Mouse (Mus musculus) right cerebral cortex, postnatal 25 days (tissue): ENCODE measurements at regions not wholly inside any gene's neighbourhood (a gene's known extent, or its start where the extent isn't known, plus 50 kb on each side); places are given as distances from the start of the nearest gene placed in this dataset.

Experiments
- DNase-seq: peaks from one replicate; pipeline ENCODE4 v3.0.0; 2022

DNA sequence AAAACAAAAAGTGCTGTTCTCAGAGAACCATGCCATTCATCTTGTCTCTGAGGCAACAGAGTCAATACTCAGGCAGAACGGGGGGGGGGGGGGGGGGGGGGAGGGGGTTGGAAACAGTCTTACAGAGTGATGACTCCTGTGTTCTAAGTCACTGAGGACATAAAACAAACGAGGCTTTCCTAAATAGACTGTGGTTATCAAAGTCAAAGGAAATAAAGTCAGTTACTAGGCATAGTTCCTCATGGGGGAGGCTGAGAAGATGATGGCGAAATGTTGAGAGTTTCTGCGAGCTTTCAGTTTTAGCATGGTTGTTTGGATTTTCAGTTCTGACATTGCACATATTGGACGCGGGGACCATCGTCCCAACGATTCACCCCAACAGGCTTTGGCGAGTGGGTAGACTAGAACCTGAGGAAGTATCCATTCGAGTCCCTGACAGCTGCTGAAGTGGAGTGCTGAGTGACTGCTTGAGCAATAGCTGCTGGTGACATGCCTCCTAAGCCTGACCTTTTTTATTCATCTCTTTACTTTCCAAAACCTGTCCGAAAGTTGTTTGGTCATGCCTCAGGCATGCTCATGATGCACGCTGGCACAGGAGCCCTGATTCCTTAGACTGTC, 109.2 kb upstream of the Serp2 start:
- no peak for DNase-seq

DNA sequence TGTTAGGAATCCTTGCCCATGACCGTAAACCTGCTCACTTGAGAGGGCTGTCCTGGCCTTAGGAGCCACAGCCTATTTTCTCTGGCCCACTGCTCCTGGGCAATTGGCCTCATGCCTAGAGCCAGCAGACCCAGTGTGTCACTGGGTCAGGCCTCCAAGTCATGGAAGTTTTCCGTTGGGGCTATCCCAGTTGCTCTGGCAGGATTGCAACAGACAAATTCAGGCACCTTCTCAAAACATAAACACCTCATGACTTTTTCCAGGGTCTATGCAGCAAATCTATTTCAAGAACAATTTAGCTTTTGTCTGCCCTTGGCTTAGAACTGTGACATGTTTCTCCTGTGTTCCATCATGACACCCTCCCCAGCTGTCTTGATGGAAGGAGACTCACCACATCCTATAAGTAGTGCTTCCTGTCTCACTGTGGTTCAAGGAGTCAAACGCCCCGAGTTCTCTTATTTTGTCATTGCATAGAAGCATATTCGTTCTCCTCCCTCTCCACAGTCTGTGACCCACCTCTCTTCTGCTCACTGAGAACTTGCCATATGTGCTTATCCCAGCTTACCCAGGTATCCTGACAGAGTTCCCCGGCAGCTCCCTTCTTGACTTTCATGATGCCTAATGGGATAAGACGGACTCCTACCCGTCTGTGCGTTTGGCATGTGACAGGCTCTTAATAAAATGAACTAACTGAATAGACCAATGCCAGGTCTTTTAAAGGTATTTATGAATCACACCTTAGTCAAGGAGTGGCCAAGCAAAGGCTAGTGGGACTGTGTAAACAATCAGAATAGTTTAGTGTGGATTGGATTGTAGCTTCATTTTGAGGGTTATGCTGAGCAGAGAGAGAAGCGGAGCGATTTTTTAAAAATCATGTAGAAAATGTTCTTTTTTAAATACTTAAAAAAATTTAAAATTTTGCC, 108.2 kb upstream of the Serp2 start:
- DNase-seq: no peak

DNA sequence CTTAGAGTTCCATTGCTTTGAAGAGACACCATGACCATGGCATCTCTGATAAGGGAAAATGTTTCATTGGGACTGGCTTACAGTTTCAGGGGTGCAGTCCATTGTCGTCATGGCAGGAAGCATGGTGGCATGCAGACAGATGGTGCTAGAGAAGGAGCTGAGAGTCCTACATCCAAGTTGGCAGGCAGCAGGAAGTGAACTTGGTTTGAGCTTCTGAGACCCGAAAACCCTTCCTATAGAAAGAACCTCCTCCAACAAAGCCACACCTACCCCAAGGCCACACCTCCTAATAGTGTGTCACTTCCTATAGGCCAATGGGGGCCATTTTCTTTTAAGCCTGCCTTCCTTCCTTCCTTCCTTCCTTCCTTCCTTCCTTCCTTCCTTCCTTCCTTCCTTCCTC, 107.1 kb upstream of the Serp2 start:
- DNase-seq: no peak

DNA sequence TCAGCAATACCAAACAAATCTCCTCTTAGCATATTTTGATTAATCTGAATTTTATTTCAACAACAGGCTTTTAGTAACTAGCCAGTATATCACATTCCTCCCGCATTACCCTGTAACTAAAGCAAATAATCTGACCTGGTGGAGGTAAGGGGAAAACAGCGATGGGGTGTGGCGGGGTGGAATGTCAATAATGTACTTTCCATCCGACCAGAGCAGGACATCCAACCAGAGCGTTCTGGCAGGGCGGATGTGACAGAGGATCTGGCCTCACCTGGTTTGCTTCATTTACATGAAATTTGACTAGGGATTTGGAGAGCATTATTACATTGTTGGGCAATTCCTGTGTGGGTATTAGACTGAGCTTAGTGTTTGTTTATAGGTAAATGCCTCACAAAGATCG, 106.2 kb upstream of the Serp2 start:
- no peak for DNase-seq

DNA sequence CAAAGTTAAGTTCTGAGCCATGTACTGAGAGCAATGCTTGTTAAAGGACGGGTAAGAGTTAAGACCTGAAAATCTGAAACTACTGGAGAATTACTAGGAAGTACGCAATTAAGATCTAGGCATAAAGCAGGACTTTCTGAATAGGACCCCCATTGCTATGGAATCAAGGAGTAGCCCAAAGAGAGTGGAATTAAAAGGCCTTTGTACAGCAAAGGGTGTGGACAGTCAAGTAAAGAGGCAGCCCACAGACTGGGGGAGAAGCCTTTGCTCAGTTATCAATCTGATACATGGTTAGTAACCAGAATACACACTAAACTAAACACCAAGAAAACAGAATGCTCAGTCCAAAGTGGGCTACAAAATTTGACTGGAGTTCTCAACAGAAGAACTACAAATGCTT, 104.2 kb upstream of the Serp2 start:
- DNase-seq: no peak

DNA sequence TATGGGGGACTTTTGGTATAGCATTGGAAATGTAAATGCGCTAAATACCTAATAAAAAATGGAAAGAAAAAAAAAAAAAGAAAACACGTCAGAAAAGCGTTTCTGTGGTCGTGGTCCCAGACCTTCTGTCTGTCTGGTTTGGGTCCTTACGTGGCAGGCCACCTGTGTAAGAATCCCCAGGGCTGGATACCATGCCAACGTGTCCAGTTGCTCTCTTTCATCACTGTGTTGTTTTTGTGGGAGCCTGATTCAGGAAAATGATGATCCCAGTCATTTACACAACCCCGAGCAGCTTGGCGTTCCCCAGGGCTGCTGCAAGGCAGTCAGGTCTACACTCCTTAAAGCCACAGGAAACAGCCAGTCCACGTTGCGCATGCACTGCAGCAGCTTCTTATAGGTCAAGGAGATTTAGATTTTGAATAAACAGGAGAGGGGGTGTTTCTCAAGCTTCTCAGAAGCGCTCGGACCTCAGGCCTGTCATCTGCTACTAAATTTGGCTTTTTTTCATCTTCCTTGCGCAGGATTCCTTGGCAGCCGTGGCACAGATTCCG, 102.3 kb upstream of the Serp2 start:
- peak; percentile 21 for DNase-seq

DNA sequence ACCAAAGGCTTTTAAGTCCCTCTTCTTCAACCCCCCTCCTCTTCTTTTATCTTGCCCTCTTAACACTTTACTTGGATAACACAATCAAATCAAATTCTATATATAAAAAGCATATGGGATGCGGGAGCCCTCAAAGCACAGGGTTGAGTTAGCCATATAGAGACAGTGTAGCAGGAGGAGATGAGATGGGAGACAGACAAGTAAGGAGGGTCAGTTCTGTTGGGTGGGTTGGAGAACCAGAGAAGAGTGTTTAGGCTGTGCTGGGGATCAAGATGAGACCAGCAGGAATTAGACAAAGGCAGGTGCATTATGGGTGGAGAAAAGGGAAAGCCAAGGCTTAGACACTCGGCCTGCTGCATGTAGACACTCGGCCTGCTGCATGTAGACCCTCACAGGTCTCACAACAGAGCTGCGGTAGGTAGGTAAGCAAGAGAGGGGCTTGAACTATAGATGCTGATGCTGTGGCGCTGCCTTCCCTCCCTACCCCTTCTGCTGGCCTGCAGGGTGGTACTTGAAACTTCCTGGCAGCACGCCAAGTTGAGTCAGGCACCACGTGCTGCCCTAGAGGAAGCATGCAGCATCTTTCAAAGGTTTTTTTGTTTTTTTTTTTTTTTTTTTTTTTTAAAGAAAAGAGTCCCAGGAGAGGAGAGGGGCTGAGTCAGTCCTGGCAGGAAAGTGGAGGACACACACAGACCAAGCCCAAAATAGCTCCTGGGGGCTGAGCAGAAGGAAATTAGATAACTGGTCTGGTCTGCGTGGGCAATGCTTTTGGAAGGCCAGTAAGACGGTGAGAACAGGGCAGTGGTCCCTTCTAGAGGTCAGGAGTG, 101.3 kb upstream of the Serp2 start:
- DNase-seq: peak; percentile 47

DNA sequence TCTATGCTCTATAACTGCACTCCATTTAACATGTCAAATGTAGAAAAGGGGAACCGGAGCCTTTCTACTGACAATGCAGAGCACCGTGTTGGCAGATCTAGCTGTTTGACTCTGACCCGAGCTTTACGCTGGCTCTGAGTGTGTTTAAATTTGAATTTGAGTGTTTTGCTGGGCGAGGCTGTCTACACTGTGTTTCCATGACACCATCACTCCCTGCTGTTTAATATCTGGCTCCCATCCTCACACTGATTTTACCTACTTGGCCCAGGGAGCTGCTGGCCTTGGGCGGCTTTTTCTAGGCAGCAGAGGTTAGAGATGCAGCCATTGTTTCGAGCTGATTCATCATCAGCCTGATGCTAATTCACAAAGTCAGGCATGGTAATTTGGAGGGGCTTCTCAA, 100.7 kb upstream of the Serp2 start:
- no peak for DNase-seq

DNA sequence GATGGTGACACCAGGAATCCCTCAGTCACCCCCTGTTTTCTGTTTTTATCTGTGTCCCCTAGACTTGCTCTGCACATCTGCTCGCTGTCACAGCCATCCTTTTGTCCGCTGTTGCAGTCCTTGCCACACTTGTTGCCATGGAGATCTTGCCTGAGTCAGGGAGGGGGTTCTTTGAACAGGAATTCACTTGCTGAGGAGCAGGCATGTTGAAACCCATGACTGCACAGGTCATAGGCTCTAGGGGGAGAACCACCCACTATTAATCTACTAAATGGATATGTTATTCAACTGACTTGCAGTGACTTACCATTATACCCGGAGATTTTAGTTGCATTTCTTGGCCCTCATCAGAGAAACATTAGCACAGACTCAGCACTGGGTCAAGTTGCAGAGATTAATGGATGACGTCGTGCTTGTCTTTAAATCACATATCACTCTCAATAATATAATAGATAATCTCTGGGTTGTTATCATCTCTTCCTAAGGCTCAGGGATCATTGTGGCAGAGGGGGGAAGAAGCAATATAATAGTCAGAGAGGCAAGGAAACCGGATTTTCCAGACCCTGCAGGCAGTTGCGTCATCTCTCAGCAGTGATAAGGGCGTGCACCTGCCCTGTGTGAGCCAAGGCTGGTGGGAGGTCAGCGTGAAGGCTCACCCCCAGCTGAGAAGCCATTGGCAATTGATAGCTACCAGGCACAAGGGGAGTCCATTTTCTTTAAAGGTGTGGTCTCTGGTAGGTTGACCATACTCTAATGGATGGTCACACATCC, 95.9 kb upstream of the Serp2 start:
- no peak for DNase-seq

DNA sequence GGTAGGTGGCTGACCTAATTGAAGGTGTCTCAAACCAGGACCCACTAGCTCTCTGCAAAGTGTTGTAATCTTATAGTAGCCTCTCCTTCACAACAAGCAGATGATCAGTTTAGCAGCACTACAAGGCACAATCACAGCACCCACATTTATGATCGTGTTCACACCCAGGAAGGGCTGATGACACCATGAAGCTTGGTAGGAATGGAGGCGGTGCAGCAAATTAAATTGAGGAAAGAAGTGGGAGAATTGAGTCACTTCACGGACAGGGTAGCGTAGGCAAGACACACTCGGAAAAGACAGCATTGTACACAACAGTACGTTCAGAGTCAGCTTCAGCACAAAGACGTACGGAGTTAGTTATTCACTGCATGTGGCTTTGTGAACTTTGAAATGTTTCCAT, 94.4 kb upstream of the Serp2 start:
- DNase-seq: peak; percentile 20

DNA sequence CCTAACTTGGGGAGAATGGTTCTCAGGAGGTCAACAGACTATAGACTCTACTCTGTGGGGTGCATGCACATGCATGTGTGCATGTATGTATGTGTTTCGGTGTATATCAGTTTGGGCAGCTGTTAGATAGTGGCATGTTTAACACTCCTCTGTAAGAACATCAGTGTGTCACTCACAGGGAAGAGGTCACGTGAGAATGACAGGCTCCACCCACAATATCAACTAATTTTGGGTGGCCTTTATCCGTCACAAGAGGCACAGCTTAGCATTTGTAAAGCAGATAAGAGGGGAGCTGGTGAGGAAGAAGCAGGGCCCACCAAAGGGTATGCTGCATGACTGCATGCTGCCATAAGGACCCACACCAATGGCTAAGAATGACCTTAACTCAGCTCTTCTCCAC, 93.2 kb upstream of the Serp2 start:
- DNase-seq: no peak

DNA sequence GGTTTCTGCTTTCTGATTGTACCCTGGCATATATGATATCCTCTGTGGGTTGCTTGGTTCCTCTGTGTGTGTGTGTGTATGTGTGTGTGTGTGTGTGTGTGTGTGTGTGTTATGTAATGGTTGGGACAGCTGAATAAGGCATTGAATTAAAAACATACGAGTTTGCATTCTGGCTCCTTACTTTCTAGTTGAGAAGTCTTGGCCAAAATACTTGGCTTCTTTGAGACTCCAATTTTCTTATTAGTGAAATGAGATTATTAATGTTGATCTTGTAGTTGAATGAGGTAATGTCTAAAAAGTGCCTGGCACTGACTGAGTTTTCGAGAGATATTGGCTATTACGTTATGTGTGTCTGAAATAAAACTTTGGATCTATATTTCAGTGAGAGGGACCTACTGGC, 88.0 kb upstream of the Serp2 start:
- no peak for DNase-seq

DNA sequence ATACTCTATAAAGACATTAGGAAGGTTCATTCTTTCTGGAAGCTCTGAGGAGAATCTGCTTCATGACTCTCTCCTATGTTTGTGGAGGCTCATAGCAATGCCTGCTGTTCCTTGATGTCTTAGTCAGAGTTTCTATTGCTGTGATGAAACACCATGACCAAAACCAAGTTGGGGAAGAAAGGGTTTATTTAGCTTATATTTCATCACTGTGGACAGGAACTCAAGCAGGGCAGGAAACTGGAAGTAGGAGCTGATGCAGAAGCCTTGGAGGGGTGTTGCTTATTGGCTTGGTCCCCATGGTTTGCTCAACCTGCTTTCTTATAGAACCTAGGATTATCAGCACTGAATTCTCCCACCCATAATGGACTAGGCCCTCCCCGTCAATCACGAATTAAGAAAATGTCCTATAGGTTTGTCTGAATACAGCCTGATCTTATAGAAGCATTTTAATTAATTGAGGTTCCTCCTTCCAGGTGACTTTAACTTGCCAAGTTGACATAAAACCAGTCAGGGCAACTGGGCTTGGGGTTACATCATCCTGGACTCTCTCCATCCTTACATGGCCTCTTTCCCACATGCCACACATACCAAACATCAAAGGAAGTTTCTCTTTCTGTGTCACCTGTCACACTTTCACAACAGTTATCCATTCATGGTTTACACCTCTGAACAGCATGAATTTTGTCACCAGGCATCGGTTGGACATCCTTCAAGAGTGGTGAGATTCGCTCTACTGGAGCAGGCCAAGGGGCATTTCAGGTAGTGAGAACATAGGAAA, 85.3 kb upstream of the Serp2 start:
- no peak for DNase-seq

DNA sequence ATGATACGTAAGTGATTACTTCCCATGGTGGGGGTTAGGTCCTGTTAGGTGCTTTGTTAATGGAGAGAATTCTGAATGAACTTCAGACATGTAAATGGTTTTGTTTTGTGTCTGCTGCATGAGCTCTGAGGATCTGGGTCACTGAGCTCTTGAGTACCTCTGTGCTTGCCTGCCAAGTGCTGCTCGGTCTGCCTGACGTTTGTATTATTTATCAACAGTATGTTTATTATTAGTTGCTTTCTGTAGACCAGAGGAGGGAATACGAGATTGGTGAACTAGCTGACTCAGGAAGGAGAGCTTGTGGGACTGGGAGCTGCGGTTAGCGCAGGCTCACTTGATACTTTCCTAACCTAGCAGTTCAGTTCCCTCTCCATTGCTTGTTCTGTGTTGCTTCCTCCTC, 76.5 kb upstream of the Serp2 start:
- DNase-seq: no peak

DNA sequence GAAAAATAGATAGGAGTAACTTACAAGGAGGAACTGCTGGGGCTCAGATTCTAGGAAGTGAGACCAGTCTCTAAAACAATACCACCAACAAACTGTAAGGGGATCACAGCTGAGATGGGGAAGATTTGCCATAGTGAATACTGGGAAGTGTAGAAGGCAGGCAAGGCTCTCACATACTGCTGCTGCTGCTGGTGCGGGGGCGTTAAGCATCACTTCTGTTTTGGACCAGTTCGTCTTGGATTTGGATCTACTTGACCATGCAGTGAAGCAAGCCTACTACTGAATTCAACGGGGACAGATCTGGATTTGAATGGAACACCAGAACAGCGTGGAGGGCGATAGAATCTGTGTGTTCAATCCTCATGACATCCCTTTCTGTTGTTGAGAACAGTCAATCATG, 76.1 kb upstream of the Serp2 start:
- no peak for DNase-seq

DNA sequence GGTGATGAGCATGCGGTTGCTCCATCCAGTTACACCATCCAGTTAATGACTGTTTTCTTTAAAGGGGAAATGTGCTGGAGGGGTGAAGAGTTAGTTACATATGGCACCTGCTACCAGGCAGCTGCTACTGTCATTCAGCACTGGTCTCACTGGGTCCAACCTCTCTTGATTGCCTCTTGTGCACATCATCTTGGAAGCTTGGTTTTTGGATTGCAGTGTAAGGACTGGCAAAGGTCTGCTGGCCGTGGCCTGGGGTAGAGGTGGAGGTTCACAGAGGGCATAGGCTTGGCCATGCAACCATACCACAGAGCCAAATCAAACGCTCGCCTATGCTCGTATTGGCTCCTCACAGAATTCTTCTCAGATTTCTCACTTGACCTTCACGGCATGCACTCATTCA, 75.1 kb upstream of the Serp2 start:
- no peak for DNase-seq

DNA sequence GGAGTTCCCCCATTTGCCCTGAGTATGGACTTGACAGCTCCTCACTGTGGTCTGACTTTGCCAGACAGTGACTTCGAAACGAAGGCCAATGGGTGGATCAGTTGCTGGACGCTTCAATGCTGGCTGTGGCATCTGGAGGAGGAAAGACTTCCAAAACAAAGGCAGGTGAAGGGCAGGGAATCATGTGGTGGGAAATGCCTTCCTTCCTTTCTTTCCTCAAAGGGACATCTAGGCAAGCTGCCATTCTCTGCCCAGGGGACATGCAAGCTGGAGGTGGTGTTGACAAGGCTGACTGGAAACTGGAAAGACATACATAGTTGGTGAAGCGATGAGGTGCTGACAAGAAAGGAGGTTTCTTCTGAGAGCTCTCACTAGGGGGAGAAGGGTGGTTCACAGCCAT, 74.5 kb upstream of the Serp2 start:
- DNase-seq: no peak

DNA sequence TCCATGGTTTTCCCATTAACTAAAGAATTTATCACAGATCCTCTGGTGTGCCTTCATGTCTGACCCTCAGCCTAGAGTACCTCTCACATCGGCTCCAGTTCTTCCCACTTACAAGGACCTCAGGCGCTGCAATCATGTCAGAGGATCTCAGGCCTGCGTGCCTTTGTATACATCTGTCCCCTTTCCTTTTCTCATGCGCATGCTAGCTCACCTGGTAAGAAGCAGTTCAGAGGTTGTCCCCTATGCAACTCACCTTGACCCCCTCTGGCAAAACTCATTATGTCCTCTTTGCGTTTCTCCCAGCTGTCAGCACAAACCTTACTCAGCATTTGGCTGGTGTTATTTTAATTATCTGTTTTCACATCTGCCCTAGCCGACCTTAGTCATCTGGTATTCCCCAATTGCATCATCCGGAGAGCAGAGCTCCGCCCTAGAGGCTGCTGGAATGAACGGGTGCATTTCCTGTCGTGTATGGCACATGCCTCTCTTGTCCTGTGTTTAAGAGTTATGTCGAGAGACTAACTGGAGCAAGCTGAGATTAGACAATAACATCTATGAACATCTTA, 73.3 kb upstream of the Serp2 start:
- no peak for DNase-seq

DNA sequence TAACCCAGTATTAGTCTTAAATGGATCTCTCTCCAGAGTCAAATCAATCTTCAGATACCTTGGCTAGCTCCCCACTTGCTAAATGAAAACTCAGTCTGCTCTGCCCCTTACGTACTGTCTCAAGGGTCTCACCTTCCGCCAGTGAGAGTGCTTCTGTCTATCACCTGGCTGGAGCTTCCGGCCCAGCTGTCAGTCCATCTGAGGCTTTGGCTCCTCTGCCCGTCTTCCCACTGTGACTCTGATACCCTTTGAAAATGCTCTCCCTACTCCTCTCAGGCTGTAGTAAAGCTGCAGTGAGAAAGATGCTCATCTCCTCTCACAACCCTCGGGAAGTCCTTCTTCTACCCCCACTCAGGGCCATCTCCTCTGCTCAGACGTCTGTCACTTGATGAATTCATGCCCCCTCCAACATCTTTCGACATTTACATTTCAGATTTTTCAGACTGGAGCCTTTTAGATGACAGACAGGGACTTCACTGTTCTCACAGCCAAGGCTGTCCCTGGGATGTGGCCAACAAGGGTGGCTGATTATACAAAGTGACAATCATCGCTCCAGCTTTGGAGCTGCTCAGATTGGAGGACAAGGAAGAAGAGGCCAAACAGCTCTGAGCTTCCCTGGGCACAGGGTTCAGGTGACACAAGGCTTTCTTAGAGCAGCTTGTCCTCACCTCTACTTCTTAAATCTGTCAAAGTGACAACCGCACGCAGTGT, 71.6 kb upstream of the Serp2 start:
- DNase-seq: no peak

DNA sequence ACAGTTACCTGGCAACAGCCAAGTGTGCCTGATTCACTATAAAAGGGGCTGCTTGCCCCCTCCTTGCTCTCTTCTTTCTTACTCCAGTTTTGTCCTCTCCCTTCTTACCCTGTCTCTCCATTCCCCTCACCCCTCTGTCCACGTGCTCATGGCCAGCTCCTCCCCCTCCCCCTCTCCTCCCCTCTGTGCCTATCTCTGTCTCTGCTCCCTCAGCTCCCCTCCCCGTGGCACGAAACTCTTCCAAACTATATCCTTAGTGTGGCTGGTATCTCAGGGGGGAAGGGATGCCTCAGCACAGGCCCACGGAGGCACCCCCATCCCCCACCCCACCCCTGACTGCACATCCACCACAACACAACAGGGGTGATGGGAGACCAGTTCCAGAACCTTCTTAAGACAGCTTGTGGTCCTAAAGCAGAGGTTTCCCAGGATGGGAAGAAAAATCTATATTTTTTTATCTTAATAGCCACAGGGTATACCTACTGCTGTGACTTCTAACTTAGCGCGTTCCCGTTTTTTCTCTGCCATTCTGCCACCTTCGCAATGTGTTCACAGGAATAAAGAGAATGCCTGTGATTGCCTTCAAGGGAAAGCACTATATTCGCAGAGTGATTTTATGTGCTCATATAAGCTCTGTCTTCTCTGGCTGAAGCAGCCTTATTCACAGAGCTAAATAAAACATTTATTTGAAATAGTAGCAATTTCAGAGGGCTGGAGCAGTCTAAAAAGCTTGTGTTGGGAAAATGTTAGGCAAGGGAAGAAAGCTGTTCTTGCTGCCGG, 69.1 kb upstream of the Serp2 start:
- DNase-seq: no peak
